Mouse (Mus musculus) embryonic facial prominence, embryonic 10.5 days (tissue): ENCODE measurements at regions not wholly inside any gene's neighbourhood (a gene's known extent, or its start where the extent isn't known, plus 50 kb on each side); places are given as distances from the start of the nearest gene placed in this dataset.

ENCODE experiments used
- DNase-seq: peaks from one replicate; pipeline ENCODE4 v3.0.0-alpha.2; 2017; ENCODE audit warnings: low spot score
- H3K27ac ChIP-seq: fragments of 300-500 bp; sonication (generic); replicated peaks from 2 replicates; pipeline ENCODE4 v1.5.1; 2016; ENCODE audit warnings: mild to moderate bottlenecking
- H3K27me3 ChIP-seq: fragments of 300-500 bp; sonication (generic); replicated peaks from 2 replicates; pipeline ENCODE4 v1.6.1; 2016; ENCODE audit warnings: low read depth, mild to moderate bottlenecking; ENCODE audit not compliant: poor library complexity, severe bottlenecking
- H3K36me3 ChIP-seq: fragments of 300-500 bp; sonication (generic); replicated peaks from 2 replicates; pipeline ENCODE4 v1.6.1; 2016; ENCODE audit warnings: mild to moderate bottlenecking, moderate library complexity
- H3K4me1 ChIP-seq: fragments of 300-500 bp; sonication (generic); 2 replicates; pipeline ENCODE4 v1.6.1; 2016
- H3K4me3 ChIP-seq: fragments of 300-500 bp; sonication (generic); 2 replicates; pipeline ENCODE4 v1.5.1; 2016; ENCODE audit warnings: mild to moderate bottlenecking, moderate library complexity
- H3K9me3 ChIP-seq: fragments of 300-500 bp; sonication (generic); 2 replicates; pipeline ENCODE4 v1.6.1; 2016; ENCODE audit warnings: mild to moderate bottlenecking
- WGBS: fragments of 180-500 bp; shearing (Covaris S2); methylation state at CpG from one replicate; pipeline ENCODE4 v1.1.7; 2016; 5-methylcytosine and 5-hydroxymethylcytosine counted together

DNA sequence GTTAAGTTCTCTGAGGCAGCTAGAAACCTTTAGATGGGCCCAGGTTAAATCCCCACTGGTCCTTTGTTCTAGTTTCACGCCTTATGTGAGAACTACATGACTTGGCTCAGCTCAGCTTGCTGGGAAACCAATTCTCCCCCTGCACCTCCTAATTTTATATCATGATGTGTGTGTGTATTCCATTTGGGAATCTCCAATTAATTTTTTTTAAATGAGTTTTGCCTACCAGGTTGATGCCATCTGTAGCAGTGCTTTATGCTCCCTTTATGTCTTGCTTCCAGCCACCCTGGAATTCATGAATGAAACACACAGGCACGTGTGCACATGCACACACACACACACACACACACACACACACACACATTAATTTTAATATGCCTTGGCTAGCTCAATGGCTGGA, 180.0 kb upstream of the Gli3 start:
- H3K36me3 ChIP-seq = no peaks in the 10 kb centered on the region
- H3K4me3 ChIP-seq = no peak overlapping the region
- H3K9me3 ChIP-seq = peaks cover 8% of the 10 kb centered on the region; the same call in 1 of the 2 replicates
- H3K27me3 ChIP-seq = no peaks in the 10 kb centered on the region
- WGBS = 58% methylated on average over 2 of the region's 2 CpGs
- no peaks in the 10 kb centered on the region for H3K4me1 ChIP-seq
- no peak for DNase-seq
- H3K27ac ChIP-seq = no peak overlapping the region

DNA sequence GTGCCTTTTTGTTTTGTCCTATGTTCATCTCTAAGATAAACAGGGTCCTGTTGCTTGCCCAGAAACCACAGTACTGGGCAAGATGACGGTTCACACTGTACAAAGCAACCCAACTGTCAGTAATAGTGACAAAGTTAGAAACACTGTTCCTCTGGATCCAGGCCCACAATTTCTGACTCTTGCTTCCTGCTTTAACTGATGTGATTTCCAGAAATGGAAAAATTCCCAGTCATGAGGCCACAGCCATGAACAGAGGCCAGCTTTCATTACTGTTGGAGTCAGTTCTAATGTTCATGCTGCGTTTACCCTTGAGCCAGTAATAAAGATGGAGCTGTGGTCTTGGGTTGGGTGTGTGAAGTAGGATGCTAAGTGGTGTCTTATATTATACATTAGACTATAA, 164.6 kb upstream of the Gli3 start:
- H3K4me3 ChIP-seq = no peak overlapping the region
- H3K27ac ChIP-seq = no peak overlapping the region
- H3K36me3 ChIP-seq = no peaks in the 10 kb centered on the region
- no peaks in the 10 kb centered on the region for H3K9me3 ChIP-seq
- H3K4me1 ChIP-seq = no peaks in the 10 kb centered on the region
- 91% methylated on average over 2 of the region's 2 CpGs for WGBS
- no peak for DNase-seq
- no peaks in the 10 kb centered on the region for H3K27me3 ChIP-seq

DNA sequence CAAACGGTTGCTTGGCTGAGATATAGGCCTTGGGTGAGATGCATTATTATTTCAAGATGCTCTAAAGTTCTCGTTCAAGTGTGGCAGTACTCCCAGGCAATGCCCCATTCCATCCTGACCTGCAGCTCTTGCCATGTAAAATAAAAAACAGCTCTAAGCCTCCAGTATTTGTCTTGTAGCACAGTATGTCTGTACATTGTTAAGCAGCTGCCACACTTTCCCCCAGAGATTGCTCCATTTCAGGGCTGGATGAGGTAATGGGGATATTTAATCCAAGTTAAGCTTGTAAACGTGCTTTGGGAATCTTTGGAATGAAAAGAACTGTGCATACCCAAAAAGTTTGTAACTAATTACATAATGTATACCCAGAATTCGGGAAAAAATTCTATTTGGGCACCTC, 137.6 kb upstream of the Gli3 start:
- no peaks in the 10 kb centered on the region for H3K27me3 ChIP-seq
- H3K36me3 ChIP-seq = no peaks in the 10 kb centered on the region
- DNase-seq = peak; percentile 18
- no peak overlapping the region for H3K4me3 ChIP-seq
- no peak overlapping the region for H3K27ac ChIP-seq
- no peaks in the 10 kb centered on the region for H3K9me3 ChIP-seq
- WGBS = 60% methylated on average over 4 of the region's 4 CpGs
- H3K4me1 ChIP-seq = no peaks in the 10 kb centered on the region

DNA sequence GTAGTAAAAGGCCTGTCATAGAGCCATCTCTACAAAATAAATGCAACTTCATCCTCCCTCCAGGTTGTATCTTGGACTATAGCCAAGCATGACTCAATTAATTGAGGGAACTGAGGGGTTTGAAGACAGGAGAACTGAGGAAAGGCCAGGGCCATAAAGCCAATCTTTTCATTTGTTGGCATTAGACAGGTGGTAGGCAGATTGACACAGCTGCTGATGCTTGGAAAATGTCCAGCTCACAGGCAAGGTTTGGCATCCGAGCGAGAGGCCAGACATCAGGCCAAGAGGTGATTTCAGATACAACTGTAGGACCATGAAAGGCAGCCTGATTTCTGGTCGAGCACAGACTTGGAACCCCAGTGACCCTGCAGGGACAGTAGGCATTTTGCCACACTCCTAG, 136.9 kb upstream of the Gli3 start:
- Histone ChIP-seq H3K4me3 (no peak overlapping the region), H3K27me3 (no peaks in the 10 kb centered on the region), H3K4me1 (0 out of 2 replicates have a peak, but pooled peaks cover 5% of the 10 kb centered on the region), H3K9me3 (no peaks in the 10 kb centered on the region), H3K36me3 (no peaks in the 10 kb centered on the region), H3K27ac (no peak overlapping the region)
- no peak for DNase-seq
- WGBS = 85% methylated on average over 3 of the region's 3 CpGs

DNA sequence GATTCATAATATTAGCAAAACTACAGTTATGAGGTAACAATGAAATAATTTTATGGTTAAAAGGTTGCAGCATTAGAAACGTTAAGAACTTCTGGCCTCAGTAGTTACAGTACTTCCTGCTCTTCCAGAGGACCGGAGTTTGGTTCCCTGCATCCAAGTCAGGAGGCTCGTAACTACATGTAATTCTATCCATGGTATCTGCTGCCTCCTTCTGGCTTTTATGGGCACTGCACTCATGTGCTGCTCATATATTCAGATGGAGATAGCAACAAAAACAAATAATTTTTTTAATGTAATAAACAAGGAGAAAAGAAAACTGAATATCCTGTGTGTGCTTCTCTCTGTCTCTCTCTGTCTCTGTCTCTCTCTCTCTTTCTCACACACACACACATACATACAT, 133.5 kb upstream of the Gli3 start:
- DNase-seq = no peak
- Histone ChIP-seq H3K27me3 (no peaks in the 10 kb centered on the region), H3K36me3 (no peaks in the 10 kb centered on the region), H3K27ac (no peak overlapping the region), H3K4me1 (peaks cover 16% of the 10 kb centered on the region; the same call in 1 of the 2 replicates), H3K9me3 (no peaks in the 10 kb centered on the region), H3K4me3 (no peak overlapping the region)
- 89% methylated on average over 3 of the region's 3 CpGs for WGBS

DNA sequence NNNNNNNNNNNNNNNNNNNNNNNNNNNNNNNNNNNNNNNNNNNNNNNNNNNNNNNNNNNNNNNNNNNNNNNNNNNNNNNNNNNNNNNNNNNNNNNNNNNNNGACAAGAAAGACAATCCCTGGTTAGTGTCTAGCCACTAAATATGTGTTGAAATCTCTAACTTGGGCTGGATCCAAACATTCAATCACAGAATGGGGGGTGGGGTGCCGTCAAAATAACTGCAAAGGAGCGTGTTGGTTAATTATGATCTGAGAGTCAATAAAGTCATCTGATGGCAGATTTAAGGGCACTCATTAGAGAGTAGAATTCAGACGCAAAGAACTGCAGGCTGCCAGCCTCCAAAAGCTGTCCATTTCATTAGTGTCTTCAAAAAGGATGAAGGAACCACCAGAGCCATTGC, 119.6 kb upstream of the Gli3 start:
- no peak for DNase-seq
- 68% methylated on average over 3 of the region's 3 CpGs for WGBS
- Histone ChIP-seq H3K27ac (no peak overlapping the region), H3K36me3 (no peaks in the 10 kb centered on the region), H3K27me3 (no peaks in the 10 kb centered on the region), H3K4me3 (no peak overlapping the region), H3K9me3 (no peaks in the 10 kb centered on the region), H3K4me1 (peaks cover 31% of the 10 kb centered on the region)

DNA sequence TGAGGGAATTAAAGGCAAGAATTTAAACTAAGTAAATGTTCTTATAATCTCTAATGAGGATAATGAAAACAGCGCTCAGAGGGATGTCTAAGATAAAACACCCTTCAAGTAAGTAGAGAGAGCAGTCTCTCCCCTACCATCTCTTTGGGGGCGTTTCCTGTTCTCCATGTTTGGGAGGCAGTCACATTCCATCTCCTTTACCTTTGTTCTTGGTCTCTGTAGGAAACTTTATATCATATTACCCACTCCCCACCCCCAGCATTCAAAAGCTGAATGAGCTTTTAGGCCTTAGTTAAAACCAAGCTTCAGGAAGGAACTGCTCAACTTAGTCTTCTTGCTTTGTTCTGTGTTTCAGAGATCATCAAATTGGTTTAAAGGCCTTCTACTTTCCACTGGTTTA, 116.2 kb upstream of the Gli3 start:
- WGBS = 19% methylated on average over 2 of the region's 2 CpGs
- 0 out of 2 replicates have a peak overlapping the region, but pooled peaks have one; percentile 14 for H3K27ac ChIP-seq
- H3K4me3 ChIP-seq = no peak overlapping the region
- no peaks in the 10 kb centered on the region for H3K9me3 ChIP-seq
- H3K27me3 ChIP-seq = no peaks in the 10 kb centered on the region
- H3K36me3 ChIP-seq = no peaks in the 10 kb centered on the region
- H3K4me1 ChIP-seq = peaks cover 27% of the 10 kb centered on the region
- DNase-seq = peak; percentile 14

DNA sequence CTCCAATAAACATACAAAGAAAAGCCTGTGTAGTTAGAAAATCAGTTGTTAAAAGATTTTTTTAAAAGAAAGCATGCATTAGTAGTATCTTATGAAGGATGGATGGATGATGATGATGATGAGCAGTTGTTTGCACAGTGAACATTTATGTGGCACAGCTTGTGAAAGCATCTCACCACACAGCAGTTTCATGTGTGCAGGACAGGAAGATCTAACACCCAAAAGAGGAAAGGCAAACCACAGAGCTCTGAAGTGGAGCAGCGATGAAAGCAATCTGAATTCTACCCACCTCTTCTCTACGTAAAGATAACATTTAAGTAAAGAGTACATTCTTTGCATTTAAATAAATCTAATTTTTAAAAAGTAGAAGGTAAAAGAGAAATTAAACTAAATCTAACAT, 96.6 kb upstream of the Gli3 start:
- WGBS = 93% methylated on average over 2 of the region's 2 CpGs
- H3K27me3 ChIP-seq = no peaks in the 10 kb centered on the region

DNA sequence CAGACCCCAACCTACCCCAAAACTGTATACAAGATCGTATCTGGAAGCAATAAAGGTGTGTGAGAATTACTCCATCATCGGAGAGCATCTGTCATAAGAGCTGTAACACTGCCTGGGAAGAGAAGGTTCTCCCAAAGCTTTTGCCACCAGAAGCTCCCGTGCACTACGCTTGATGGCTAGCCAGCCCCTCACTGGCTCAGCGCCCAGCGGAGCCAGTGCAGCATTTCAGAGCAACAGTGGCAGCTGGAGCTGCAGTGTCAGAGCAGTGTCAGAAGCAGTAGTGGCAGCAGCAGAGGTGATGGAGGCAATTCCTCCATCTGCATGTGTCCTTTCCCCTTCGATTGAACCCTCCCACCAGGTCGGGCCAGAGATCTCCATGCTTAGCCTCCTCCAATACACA, 83.0 kb upstream of the Gli3 start:
- Histone ChIP-seq H3K36me3 (no peaks in the 10 kb centered on the region), H3K9me3 (no peaks in the 10 kb centered on the region), H3K4me3 (no peak overlapping the region), H3K27me3 (no peaks in the 10 kb centered on the region), H3K4me1 (no peaks in the 10 kb centered on the region), H3K27ac (no peak overlapping the region)
- 85% methylated on average over 8 of the region's 8 CpGs for WGBS
- DNase-seq = no peak

More for the DNA sequence above, 96.6 kb upstream of the Gli3 start:
- Histone ChIP-seq H3K9me3 (no peaks in the 10 kb centered on the region), H3K4me3 (no peak overlapping the region), H3K27ac (no peak overlapping the region), H3K4me1 (no peaks in the 10 kb centered on the region), H3K36me3 (no peaks in the 10 kb centered on the region)
- no peak for DNase-seq

DNA sequence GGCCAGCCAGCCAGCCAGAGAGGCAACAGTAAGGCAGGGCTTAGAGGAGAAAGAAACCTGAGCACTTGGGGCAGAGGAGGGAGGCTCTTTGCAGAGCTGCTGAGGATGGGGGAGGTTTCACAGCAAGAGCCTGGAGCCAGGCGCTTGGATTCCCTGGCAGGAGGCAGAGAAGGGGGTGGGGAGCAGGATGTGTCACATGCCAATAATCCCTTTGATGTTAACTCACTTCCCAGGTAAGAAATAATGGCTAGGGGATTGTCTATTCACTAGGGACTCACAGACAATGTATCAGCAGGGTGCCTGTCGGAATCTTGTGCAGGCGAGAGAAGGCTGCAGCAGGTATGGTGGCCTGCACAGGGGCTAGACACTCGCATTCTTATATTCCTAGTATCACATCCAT, 67.8 kb upstream of the Gli3 start:
- no peaks in the 10 kb centered on the region for H3K9me3 ChIP-seq
- H3K27me3 ChIP-seq = no peaks in the 10 kb centered on the region
- 11% methylated on average over 4 of the region's 4 CpGs for WGBS
- peak; percentile 70 for DNase-seq
- peak overlapping the region; percentile 21; the same call in 1 of the 2 replicates for H3K4me3 ChIP-seq
- peaks cover 16% of the 10 kb centered on the region for H3K4me1 ChIP-seq
- no peaks in the 10 kb centered on the region for H3K36me3 ChIP-seq
- 0 out of 2 replicates have a peak overlapping the region, but pooled peaks have one; percentile 21 for H3K27ac ChIP-seq

DNA sequence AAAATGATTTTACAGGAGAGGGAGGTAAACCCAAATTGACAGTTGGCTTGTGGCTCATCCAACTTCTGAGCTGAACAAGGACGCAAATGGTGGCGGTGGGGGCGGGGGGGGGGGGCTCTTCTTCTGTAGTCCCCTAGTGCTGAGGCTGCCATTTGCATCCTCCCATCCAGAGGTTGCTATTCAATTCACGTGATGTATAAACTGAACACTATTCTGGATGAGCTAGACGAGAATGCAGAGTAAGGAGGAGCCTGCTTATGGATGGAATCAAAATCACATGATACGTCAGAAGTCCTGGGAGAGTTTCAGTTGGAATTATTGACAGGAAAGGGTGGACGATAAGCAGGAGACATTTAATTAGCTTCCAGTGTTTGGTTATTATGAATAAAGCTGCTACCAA, 67.3 kb upstream of the Gli3 start:
- H3K4me1 ChIP-seq = peaks cover 16% of the 10 kb centered on the region

DNA sequence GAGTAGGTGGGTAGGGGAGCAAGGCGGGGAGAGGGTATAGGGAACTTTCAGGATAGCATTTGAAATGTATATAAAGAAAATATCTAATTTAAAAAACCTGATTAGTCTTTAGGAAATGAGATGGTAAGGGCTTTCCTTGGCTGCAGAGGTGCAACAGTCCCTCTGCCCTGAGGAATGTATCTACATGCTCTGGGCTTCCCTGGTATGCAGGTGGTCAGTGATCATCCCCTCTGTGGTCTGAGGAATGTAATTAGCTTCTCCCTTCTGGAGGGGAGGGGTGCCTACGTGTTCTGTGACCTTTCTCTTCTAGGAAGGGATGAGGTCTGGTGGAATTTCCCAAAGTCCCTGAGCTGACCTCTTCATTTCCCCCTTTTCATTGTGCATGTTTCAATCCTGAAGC, 64.4 kb upstream of the Gli3 start:
- 68% methylated on average over 2 of the region's 2 CpGs for WGBS

More for the DNA sequence above, 67.3 kb upstream of the Gli3 start:
- Histone ChIP-seq H3K27ac (no peak overlapping the region), H3K9me3 (no peaks in the 10 kb centered on the region), H3K4me3 (peak overlapping the region; percentile 21; the same call in 1 of the 2 replicates), H3K36me3 (no peaks in the 10 kb centered on the region), H3K27me3 (no peaks in the 10 kb centered on the region)
- 19% methylated on average over 7 of the region's 7 CpGs for WGBS
- no peak for DNase-seq

More for the DNA sequence above, 64.4 kb upstream of the Gli3 start:
- no peak for DNase-seq
- peaks cover 16% of the 10 kb centered on the region for H3K4me1 ChIP-seq
- no peak overlapping the region for H3K4me3 ChIP-seq
- no peaks in the 10 kb centered on the region for H3K9me3 ChIP-seq
- no peak overlapping the region for H3K27ac ChIP-seq
- H3K36me3 ChIP-seq = no peaks in the 10 kb centered on the region
- H3K27me3 ChIP-seq = no peaks in the 10 kb centered on the region
